Mouse (Mus musculus): Measurements from ENCODE around the gene Lce1f. TPM values are rescaled to one million over a fixed set of nuclear protein-coding genes. Genes with fewer than 3 reads are reported as not detected.

The Lce1f gene
- not detected in 2 replicates for total RNA-seq (2014; rRNA removed)
- not detected in 2 replicates for polyA plus RNA-seq (2015; fragmentation: Nextera tagmentation; extraction: Ambion mirVana)

DNA sequence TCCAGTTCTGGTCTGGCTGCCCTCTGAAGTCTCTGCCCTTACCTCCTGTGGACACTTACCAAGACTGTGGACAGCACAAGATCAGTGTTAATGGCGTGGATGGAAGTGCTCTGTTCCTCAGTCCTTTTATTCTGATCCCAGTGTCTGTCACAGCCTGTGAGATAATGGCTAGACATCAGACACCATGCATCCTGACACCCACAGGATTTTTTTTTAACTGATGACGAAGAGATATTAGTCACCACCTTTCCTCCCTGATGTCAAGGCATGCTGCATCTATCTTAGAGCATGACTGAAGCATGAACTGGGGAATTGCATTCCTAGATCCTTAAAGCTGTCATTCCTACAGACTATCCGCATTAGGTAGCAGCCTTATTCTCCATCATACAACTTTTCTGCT lies at the start of gene Lce1f:
Lce1f (minus strand) TSS at position 101 of the 400 bp plus-strand sequence.
- H3K27ac ChIP-seq (ENCODE audit: low read depth, low read length): no peak within 1 kb of the TSS
- H3K4me3 ChIP-seq (ENCODE audit: low read depth, low read length): no peak within 1 kb of the TSS
- H3K27me3 ChIP-seq (ENCODE audit: insufficient read depth, low read length): no peaks in the 10 kb centered on the region
- H3K4me2 ChIP-seq (ENCODE audit: low read depth, low read length, poor library complexity, severe bottlenecking): no peak within 1 kb of the TSS
- 75% methylated on average over 3 of the region's 3 CpGs for WGBS
- H3K36me3 ChIP-seq (ENCODE audit: insufficient read depth, low read length): no peaks in the 10 kb centered on the region
- H3K4me1 ChIP-seq (ENCODE audit: insufficient read depth, low read length): no peaks in the 10 kb centered on the region
- TF ChIP-seq CTCF (IDR thresholded peaks at IDR 0.05): no peak
- ATAC-seq (ENCODE audit: low FRiP score) (no peak), DNase-seq (ENCODE audit: low spot score) (no peak)
- H3K9me3 ChIP-seq (ENCODE audit: low read length): no peaks in the 10 kb centered on the region
- no peak within 1 kb of the TSS for H3K9ac ChIP-seq (replicated peaks; ENCODE audit: low read length, poor library complexity, severe bottlenecking)

DNA sequence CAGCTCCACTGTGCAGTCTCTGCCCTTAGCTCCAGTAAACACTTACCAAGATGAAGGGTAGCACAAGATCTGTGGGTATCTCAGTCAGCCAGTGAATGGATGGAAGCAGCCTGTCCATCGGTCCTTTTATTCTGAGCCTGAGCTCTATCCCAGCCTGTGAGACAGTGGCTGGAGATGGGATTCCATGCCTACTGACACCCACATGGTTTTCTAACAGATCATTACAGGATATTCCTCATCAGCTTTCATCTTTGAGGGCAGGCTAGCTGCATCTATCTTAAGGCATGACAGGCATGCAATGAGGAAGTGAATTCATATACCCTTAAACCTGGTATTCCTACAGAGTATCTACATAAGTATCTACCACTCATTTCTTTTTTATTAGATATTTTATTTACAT lies 44.8 kb upstream of the Lce1f start, which contains the start of gene Lce1h:
Lce1h (minus strand) TSS at position 101 of the 400 bp plus-strand sequence.
- Histone ChIP-seq H3K4me1 (ENCODE audit: insufficient read depth, low read length) (no peaks in the 10 kb centered on the region), H3K9ac (replicated peaks; ENCODE audit: low read length, poor library complexity, severe bottlenecking) (no peak within 1 kb of the TSS), H3K4me2 (ENCODE audit: low read depth, low read length, poor library complexity, severe bottlenecking) (no peak within 1 kb of the TSS), H3K9me3 (ENCODE audit: low read length) (no peaks in the 10 kb centered on the region), H3K27ac (ENCODE audit: low read depth, low read length) (no peak within 1 kb of the TSS), H3K36me3 (ENCODE audit: insufficient read depth, low read length) (no peaks in the 10 kb centered on the region), H3K4me3 (ENCODE audit: low read depth, low read length) (no peak within 1 kb of the TSS), H3K27me3 (ENCODE audit: insufficient read depth, low read length) (no peaks in the 10 kb centered on the region)
- 100% methylated on average over 1 of the region's 1 CpGs for WGBS
- DNase-seq (ENCODE audit: low spot score) (no peak), ATAC-seq (ENCODE audit: low FRiP score) (no peak)
- TF ChIP-seq CTCF (IDR thresholded peaks at IDR 0.05): no peak

- Histone ChIP-seq H3K9me3 (ENCODE audit: low read length) (no peaks in the 10 kb centered on the region), H3K4me1 (ENCODE audit: insufficient read depth, low read length) (no peaks in the 10 kb centered on the region), H3K36me3 (ENCODE audit: insufficient read depth, low read length) (no peaks in the 10 kb centered on the region), H3K4me3 (ENCODE audit: low read depth, low read length) (no peak overlapping the region), H3K9ac (replicated peaks; ENCODE audit: low read length, poor library complexity, severe bottlenecking) (no peak overlapping the region), H3K27ac (ENCODE audit: low read depth, low read length) (no peak overlapping the region), H3K4me2 (ENCODE audit: low read depth, low read length, poor library complexity, severe bottlenecking) (no peak overlapping the region), H3K27me3 (ENCODE audit: insufficient read depth, low read length) (no peaks in the 10 kb centered on the region)
- ATAC-seq (ENCODE audit: low FRiP score) (no peak), DNase-seq (ENCODE audit: low spot score) (peak; percentile 4)
- peak; percentile 50 for TF ChIP-seq CTCF (IDR thresholded peaks at IDR 0.05)
- WGBS: 39% methylated on average over 3 of the region's 3 CpGs
These were observed 33.0 kb upstream of the Lce1f start for GRCm38 (mm10) chr3:92753197-92753596.

DNA sequence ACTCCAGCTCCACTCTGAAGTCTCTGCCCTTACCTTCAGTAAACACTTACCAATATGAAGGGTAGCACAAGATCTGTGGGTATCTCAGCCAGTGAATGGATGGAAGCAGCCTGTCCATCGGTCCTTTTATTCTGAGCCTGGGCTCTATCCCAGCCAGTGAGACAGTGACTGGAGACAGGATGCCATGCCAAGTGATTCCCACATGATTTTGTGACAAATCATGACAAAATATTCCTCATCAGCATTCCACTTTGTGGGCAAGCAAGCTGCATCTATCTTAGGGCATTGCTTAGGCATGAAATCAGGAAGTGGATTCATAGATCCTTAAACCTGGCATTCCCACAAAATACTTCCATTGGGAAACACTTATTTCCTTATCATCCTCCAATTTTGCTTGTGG lies 32.1 kb upstream of the Lce1f start, which contains the start of gene Lce1g:
Lce1g (minus strand) TSS at position 101 of the 400 bp plus-strand sequence.
- 90% methylated on average over 1 of the region's 1 CpGs for WGBS

DNA sequence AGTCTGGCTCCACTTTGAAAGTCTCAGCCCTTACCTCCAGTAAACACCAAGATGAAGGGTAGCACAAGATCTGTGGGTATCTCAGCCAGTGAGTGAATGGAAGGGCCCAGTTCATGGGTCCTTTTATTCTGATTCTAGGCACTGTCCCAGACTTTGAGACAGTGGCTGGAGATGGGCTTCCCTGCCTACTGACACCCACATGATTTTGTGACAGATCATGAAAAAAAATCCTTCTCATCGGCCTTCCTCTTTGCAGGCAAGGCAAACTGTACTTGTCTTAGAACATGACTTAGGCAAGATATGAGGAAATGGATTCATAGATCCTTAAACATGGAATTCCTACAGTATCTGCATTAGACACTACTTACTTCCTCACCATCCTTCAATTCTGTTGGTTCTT lies 18.8 kb upstream of the Lce1f start, which contains the start of gene Gm38119:
Gm38119 (minus strand) TSS at position 101 of the 400 bp plus-strand sequence.
- Histone ChIP-seq H3K27ac (ENCODE audit: low read depth, low read length) (no peak within 1 kb of the TSS), H3K9me3 (ENCODE audit: low read length) (no peaks in the 10 kb centered on the region), H3K4me2 (ENCODE audit: low read depth, low read length, poor library complexity, severe bottlenecking) (no peak within 1 kb of the TSS), H3K4me1 (ENCODE audit: insufficient read depth, low read length) (no peaks in the 10 kb centered on the region), H3K27me3 (ENCODE audit: insufficient read depth, low read length) (no peaks in the 10 kb centered on the region), H3K36me3 (ENCODE audit: insufficient read depth, low read length) (no peaks in the 10 kb centered on the region), H3K9ac (replicated peaks; ENCODE audit: low read length, poor library complexity, severe bottlenecking) (no peak within 1 kb of the TSS), H3K4me3 (ENCODE audit: low read depth, low read length) (no peak within 1 kb of the TSS)
- ATAC-seq (ENCODE audit: low FRiP score) (no peak), DNase-seq (ENCODE audit: low spot score) (no peak)
- 67% methylated on average over 1 of the region's 1 CpGs for WGBS
- no peak for TF ChIP-seq CTCF (IDR thresholded peaks at IDR 0.05)

More for the DNA sequence above, 32.1 kb upstream of the Lce1f start, which contains the start of gene Lce1g:
- no peaks in the 10 kb centered on the region for H3K9me3 ChIP-seq (ENCODE audit: low read length)
- H3K4me2 ChIP-seq (ENCODE audit: low read depth, low read length, poor library complexity, severe bottlenecking): no peak within 1 kb of the TSS
- no peak for TF ChIP-seq CTCF (IDR thresholded peaks at IDR 0.05)
- H3K27ac ChIP-seq (ENCODE audit: low read depth, low read length): no peak within 1 kb of the TSS
- DNase-seq (ENCODE audit: low spot score): no peak
- no peaks in the 10 kb centered on the region for H3K27me3 ChIP-seq (ENCODE audit: insufficient read depth, low read length)
- H3K9ac ChIP-seq (replicated peaks; ENCODE audit: low read length, poor library complexity, severe bottlenecking): no peak within 1 kb of the TSS
- H3K4me3 ChIP-seq (ENCODE audit: low read depth, low read length): no peak within 1 kb of the TSS
- no peaks in the 10 kb centered on the region for H3K36me3 ChIP-seq (ENCODE audit: insufficient read depth, low read length)
- no peak for ATAC-seq (ENCODE audit: low FRiP score)
- no peaks in the 10 kb centered on the region for H3K4me1 ChIP-seq (ENCODE audit: insufficient read depth, low read length)

DNA sequence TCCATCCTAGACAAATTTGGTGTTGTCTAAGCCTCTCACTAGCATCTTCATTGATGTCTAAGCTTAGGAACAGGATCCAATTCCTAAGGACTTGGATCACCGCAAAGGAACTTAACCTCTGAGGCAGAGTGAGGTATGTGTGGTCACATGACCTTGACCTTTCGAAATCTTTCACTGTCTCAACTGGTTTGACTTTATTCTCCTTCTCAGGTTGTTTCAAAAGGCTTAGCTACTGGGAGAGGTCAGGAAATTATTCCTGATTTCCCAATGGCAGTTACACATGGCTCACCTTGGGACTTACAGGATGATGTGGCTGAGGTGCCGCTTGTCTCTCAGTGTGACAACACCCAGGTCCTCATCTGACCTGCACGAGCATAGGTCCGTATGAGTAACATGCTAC lies 2.5 kb upstream of the Lce1f start:
- Histone ChIP-seq H3K9me3 (ENCODE audit: low read length) (no peaks in the 10 kb centered on the region), H3K36me3 (ENCODE audit: insufficient read depth, low read length) (no peaks in the 10 kb centered on the region), H3K4me2 (ENCODE audit: low read depth, low read length, poor library complexity, severe bottlenecking) (no peak overlapping the region), H3K27me3 (ENCODE audit: insufficient read depth, low read length) (no peaks in the 10 kb centered on the region), H3K4me3 (ENCODE audit: low read depth, low read length) (no peak overlapping the region), H3K27ac (ENCODE audit: low read depth, low read length) (no peak overlapping the region), H3K4me1 (ENCODE audit: insufficient read depth, low read length) (no peaks in the 10 kb centered on the region), H3K9ac (replicated peaks; ENCODE audit: low read length, poor library complexity, severe bottlenecking) (no peak overlapping the region)
- ATAC-seq (ENCODE audit: low FRiP score): no peak
- no peak for DNase-seq (ENCODE audit: low spot score)
- no peak for TF ChIP-seq CTCF (IDR thresholded peaks at IDR 0.05)
- WGBS: 93% methylated on average over 5 of the region's 5 CpGs
